Mouse (Mus musculus) kidney, embryonic 14.5 days (tissue): ENCODE data around the gene Wdr72. TPM values are rescaled to one million over a fixed set of nuclear protein-coding genes. Genes with fewer than 3 reads are reported as not detected.

ENCODE experiments used
- ATAC-seq: fragments of 200-750 bp; cut with Nextera tagmentation; 2 replicates; pipeline ENCODE4 v1.8.0; 2017; ENCODE audit warnings: moderate number of reproducible peaks, mild to moderate bottlenecking, moderate TSS enrichment, moderate library complexity; ENCODE audit not compliant: low FRiP score, low TSS enrichment
- H3K27ac ChIP-seq: fragments of 300-500 bp; sonication (generic); 2 replicates; pipeline ENCODE4 v1.5.1; 2014; ENCODE audit warnings: low read depth, mild to moderate bottlenecking, low read length, moderate library complexity, mixed read lengths
- H3K27me3 ChIP-seq: fragments of 300-500 bp; sonication (generic); 2 replicates; pipeline ENCODE4 v1.6.1; 2014; ENCODE audit warnings: mild to moderate bottlenecking, low read length; ENCODE audit not compliant: control insufficient read depth, insufficient read depth
- H3K36me3 ChIP-seq: fragments of 300-500 bp; sonication (generic); 2 replicates; pipeline ENCODE4 v1.6.1; 2014; ENCODE audit warnings: low read length, mixed read lengths; ENCODE audit not compliant: control insufficient read depth, insufficient read depth
- H3K4me1 ChIP-seq: fragments of 300-500 bp; sonication (generic); 2 replicates; pipeline ENCODE4 v1.6.1; 2014; ENCODE audit warnings: low read length, mixed read lengths; ENCODE audit not compliant: control insufficient read depth, insufficient read depth
- H3K4me2 ChIP-seq: fragments of 300-500 bp; sonication (generic); replicated peaks from 2 replicates; pipeline ENCODE4 v1.6.1; 2014; ENCODE audit warnings: low read depth, mild to moderate bottlenecking, low read length
- H3K4me3 ChIP-seq: fragments of 300-500 bp; sonication (generic); 2 replicates; pipeline ENCODE4 v1.5.1; 2014; ENCODE audit warnings: mild to moderate bottlenecking, low read length
- H3K9ac ChIP-seq: fragments of 300-500 bp; sonication (generic); 2 replicates; pipeline ENCODE4 v1.6.1; 2014; ENCODE audit warnings: low read depth, mild to moderate bottlenecking, low read length, moderate library complexity
- H3K9me3 ChIP-seq: fragments of 300-500 bp; sonication (generic); 2 replicates; pipeline ENCODE4 v1.6.1; 2016; ENCODE audit warnings: low read length; ENCODE audit not compliant: control insufficient read depth
- WGBS: fragments of 180-500 bp; shearing (Covaris S2); extraction: QIAGEN DNeasy Blood & Tissue Kit; methylation state at CpG from one replicate; pipeline ENCODE4 v1.1.7; 2014; 5-methylcytosine and 5-hydroxymethylcytosine counted together
- polyA plus RNA-seq: library from polyadenylated mRNA; unstranded; fragments of >200 nt; fragmentation: Nextera tagmentation; extraction: Ambion mirVana; gene quantifications from 2 replicates; pipeline ENCODE4 v1.2.1, GENCODE M21; 2014

The Wdr72 gene
- polyA plus RNA-seq, 1 experiment from 2014 or later = 0.74 TPM

GRCm38 (mm10) chr9:74112526-74112925 lies 2.4 kb downstream of the Wdr72 start:
- Histone ChIP-seq H3K27ac (no peak overlapping the region), H3K9ac (no peak overlapping the region), H3K4me2 (no peak overlapping the region), H3K4me3 (no peak overlapping the region), H3K9me3 (no peaks in the 10 kb centered on the region), H3K36me3 (no peaks in the 10 kb centered on the region), H3K4me1 (no peaks in the 10 kb centered on the region), H3K27me3 (no peaks in the 10 kb centered on the region)
- 91% methylated on average over 9 of the region's 9 CpGs for WGBS
- ATAC-seq = no peak

GRCm38 (mm10) chr9:74126222-74126621 lies 16.1 kb downstream of the Wdr72 start:
- Histone ChIP-seq H3K27ac (no peak overlapping the region), H3K27me3 (no peaks in the 10 kb centered on the region), H3K9me3 (no peaks in the 10 kb centered on the region), H3K4me1 (no peaks in the 10 kb centered on the region), H3K4me3 (no peak overlapping the region), H3K9ac (no peak overlapping the region), H3K4me2 (no peak overlapping the region), H3K36me3 (no peaks in the 10 kb centered on the region)
- WGBS = 67% methylated on average over 5 of the region's 5 CpGs
- no peak for ATAC-seq

GRCm38 (mm10) chr9:74134010-74134409 lies 23.9 kb downstream of the Wdr72 start:
- no peak for ATAC-seq
- Histone ChIP-seq H3K4me2 (no peak overlapping the region), H3K4me1 (no peaks in the 10 kb centered on the region), H3K4me3 (no peak overlapping the region), H3K9ac (no peak overlapping the region), H3K27me3 (no peaks in the 10 kb centered on the region), H3K27ac (no peak overlapping the region), H3K9me3 (no peaks in the 10 kb centered on the region), H3K36me3 (no peaks in the 10 kb centered on the region)
- 87% methylated on average over 2 of the region's 2 CpGs for WGBS

- no peak overlapping the region for H3K9ac ChIP-seq
Measured at GRCm38 (mm10) chr9:74141864-74142263, 31.7 kb downstream of the Wdr72 start.

GRCm38 (mm10) chr9:74142705-74143104 lies 32.5 kb downstream of the Wdr72 start:
- Histone ChIP-seq H3K9me3 (no peaks in the 10 kb centered on the region), H3K27ac (no peak overlapping the region), H3K9ac (no peak overlapping the region), H3K4me3 (no peak overlapping the region), H3K27me3 (no peaks in the 10 kb centered on the region), H3K36me3 (no peaks in the 10 kb centered on the region), H3K4me1 (no peaks in the 10 kb centered on the region), H3K4me2 (no peak overlapping the region)
- no peak for ATAC-seq
- 60% methylated on average over 2 of the region's 2 CpGs for WGBS

More at GRCm38 (mm10) chr9:74141864-74142263, 31.7 kb downstream of the Wdr72 start:
- H3K9me3 ChIP-seq = no peaks in the 10 kb centered on the region
- H3K27me3 ChIP-seq = no peaks in the 10 kb centered on the region
- no peaks in the 10 kb centered on the region for H3K4me1 ChIP-seq
- H3K36me3 ChIP-seq = no peaks in the 10 kb centered on the region
- H3K4me2 ChIP-seq = no peak overlapping the region
- H3K4me3 ChIP-seq = no peak overlapping the region
- WGBS = 5% methylated on average over 3 of the region's 3 CpGs
- no peak for ATAC-seq
- no peak overlapping the region for H3K27ac ChIP-seq

GRCm38 (mm10) chr9:74145203-74145602 lies 35.0 kb downstream of the Wdr72 start:
- Histone ChIP-seq H3K9ac (no peak overlapping the region), H3K4me3 (no peak overlapping the region), H3K36me3 (no peaks in the 10 kb centered on the region), H3K4me1 (no peaks in the 10 kb centered on the region), H3K9me3 (no peaks in the 10 kb centered on the region), H3K4me2 (no peak overlapping the region), H3K27ac (no peak overlapping the region), H3K27me3 (no peaks in the 10 kb centered on the region)
- no peak for ATAC-seq
- 94% methylated on average over 4 of the region's 4 CpGs for WGBS

GRCm38 (mm10) chr9:74148306-74148705 lies 38.1 kb downstream of the Wdr72 start:
- 75% methylated on average over 8 of the region's 8 CpGs for WGBS
- H3K4me3 ChIP-seq = no peak overlapping the region
- H3K4me1 ChIP-seq = no peaks in the 10 kb centered on the region
- no peak for ATAC-seq
- no peaks in the 10 kb centered on the region for H3K9me3 ChIP-seq
- no peaks in the 10 kb centered on the region for H3K27me3 ChIP-seq
- H3K4me2 ChIP-seq = no peak overlapping the region
- H3K36me3 ChIP-seq = no peaks in the 10 kb centered on the region
- no peak overlapping the region for H3K27ac ChIP-seq
- H3K9ac ChIP-seq = no peak overlapping the region

- Histone ChIP-seq H3K27me3 (no peaks in the 10 kb centered on the region), H3K36me3 (no peaks in the 10 kb centered on the region), H3K4me2 (no peak overlapping the region), H3K4me3 (no peak overlapping the region), H3K4me1 (no peaks in the 10 kb centered on the region), H3K9ac (no peak overlapping the region), H3K27ac (no peak overlapping the region), H3K9me3 (no peaks in the 10 kb centered on the region)
- no peak for ATAC-seq
- WGBS = 79% methylated on average over 11 of the region's 11 CpGs
Measured at GRCm38 (mm10) chr9:74160361-74160933, 50.3 kb downstream of the Wdr72 start.

- Histone ChIP-seq H3K27ac (no peak overlapping the region), H3K4me1 (no peaks in the 10 kb centered on the region), H3K36me3 (no peaks in the 10 kb centered on the region), H3K27me3 (no peaks in the 10 kb centered on the region), H3K4me3 (no peak overlapping the region), H3K9me3 (no peaks in the 10 kb centered on the region), H3K9ac (no peak overlapping the region), H3K4me2 (no peak overlapping the region)
- no peak for ATAC-seq
- WGBS = 89% methylated on average over 2 of the region's 2 CpGs
Measured at GRCm38 (mm10) chr9:74165697-74166096, 55.5 kb downstream of the Wdr72 start.
